Mouse (Mus musculus) heart, postnatal 4 days (tissue): ENCODE results near the gene Vsig10. TPM values are rescaled to one million over a fixed set of nuclear protein-coding genes. Genes with fewer than 3 reads are reported as not detected.

ENCODE experiments used
- DNase-seq: peaks from one replicate; pipeline ENCODE4 v3.0.0; 2021
- total RNA-seq, 2 experiments: library from RNA; stranded (reverse); gene quantifications; 2 replicates each; pipeline ENCODE4 v1.2.3; 2021

Vsig10 gene
- total RNA-seq, 2 experiments from 2014 or later = 12.3 to 18.6 TPM

DNA sequence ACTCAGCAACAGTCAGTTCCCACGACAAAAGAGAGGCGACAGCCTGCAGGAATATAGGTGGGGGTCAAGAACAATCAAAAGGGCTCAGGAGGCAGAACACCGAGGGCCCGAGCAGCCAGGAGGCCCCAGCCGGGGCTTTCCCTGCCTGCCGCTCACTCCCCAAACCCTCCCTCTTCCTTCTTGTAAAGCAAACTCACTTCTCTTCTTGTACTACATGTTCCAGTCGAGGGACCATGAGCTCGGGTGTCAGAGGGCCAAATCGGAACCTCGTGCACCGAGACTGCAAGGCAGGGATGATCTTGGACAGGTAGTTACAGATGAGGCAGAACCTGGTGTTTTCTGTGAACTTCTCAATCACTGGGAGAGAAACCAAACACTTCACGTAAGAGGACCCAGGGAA is 64.3 kb downstream of the Vsig10 start:
- no peak for DNase-seq

DNA sequence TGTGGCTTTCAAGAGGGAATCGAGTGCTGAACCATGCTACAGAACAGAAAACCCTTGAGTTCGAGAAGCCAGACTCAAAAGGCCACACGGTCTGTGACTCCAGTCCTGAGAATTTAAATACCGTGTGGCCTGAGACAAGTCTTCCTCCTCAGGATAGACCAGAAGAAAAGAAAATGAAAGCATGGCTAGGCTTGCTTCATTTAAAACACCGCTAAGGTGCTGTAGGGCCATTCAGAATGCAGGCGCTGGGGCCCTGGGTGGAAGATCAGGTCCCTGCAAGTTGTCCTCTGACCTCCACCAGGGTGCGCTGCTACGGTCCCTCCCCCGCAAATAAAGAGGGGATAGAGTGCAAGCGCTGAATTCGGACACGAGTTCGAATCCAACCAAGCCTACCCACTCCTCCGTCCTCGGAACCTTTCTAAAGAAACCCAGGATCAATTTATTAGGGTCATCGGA is 69.4 kb downstream of the Vsig10 start:
- DNase-seq = peak; percentile 70

DNA sequence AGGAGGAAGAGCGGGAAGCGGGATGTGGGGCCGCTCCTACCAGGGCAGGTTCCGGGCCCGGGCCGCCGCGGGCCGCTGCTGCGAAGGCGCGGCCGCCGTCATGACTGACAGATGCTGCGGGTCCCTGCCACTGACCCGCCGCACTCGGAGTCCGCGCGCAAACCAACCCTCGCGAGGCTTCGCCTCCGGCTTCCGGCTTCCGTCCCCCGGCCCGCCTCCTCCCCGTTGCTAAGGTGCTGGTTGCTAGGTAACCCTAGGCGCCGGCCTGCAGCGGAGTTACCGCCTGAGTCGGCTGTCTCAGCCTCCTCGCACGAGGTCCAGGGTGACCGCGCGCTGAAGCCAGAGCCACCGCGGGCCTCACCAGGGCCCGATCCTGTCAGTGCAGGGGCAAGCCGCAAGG is 70.0 kb downstream of the Vsig10 start, which contains the start of gene Rfc5:
TSS of gene Rfc5 (minus strand) at position 171 of the 400 bp plus-strand sequence.
- peak; percentile 97 for DNase-seq

GRCm38 (mm10) chr5:117390895-117391294 is 72.0 kb downstream of the Vsig10 start:
- no peak for DNase-seq

- DNase-seq = no peak
These were observed 77.0 kb downstream of the Vsig10 start for GRCm38 (mm10) chr5:117395834-117396233.

DNA sequence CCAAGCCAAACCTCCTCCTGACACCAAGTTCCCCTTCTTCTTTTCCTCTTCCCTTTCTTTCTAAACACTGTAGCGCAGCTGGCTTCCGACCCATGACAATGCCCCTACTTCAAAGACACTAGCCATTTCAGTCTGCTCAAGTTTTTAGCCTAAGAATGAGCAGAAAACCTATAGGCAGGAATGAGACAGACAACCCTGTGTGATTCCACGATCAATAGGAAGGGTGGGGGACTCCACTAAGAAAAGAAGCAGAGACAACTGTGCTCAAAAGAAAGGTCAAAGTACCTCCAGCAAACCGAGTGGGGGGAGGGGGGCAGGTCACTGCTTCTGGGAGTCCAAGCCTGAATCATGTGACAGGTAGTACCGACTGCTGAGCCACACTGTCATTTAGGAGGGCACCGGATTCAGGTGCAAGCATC is 77.7 kb downstream of the Vsig10 start:
- DNase-seq = no peak

GRCm38 (mm10) chr5:117397371-117397770 is 78.5 kb downstream of the Vsig10 start:
- DNase-seq = no peak

GRCm38 (mm10) chr5:117398007-117398550 is 79.2 kb downstream of the Vsig10 start:
- no peak for DNase-seq

- DNase-seq = no peak
These were observed 80.4 kb downstream of the Vsig10 start for GRCm38 (mm10) chr5:117399281-117399680.

- no peak for DNase-seq
These were observed 84.7 kb downstream of the Vsig10 start for GRCm38 (mm10) chr5:117403609-117404008.

Other genes with a start within 250 kb of the Vsig10 start
- gene Suds3, start 203.0 kb upstream of the Vsig10 start, total RNA-seq = 10 to 100 TPM; 68.6 to 80.3 TPM
- 10 to 100 TPM in 1 of 2 experiments, 1 to 10 TPM in 1; 8.6 to 10.5 TPM for gene Taok3, start 199.0 kb upstream of the Vsig10 start, total RNA-seq
- gene Pebp1, start 31.5 kb upstream of the Vsig10 start, total RNA-seq = 100 to 1,000 TPM; 395 to 401 TPM
- 100 to 1,000 TPM; 124 to 127 TPM for gene Wsb2, start 38.2 kb downstream of the Vsig10 start, total RNA-seq
- 10 to 100 TPM; 26.5 to 30.3 TPM for gene Rfc5, start 70.0 kb downstream of the Vsig10 start, total RNA-seq
- under 1 TPM; 0.09 to 0.10 TPM for gene Ksr2, start 94.9 kb downstream of the Vsig10 start, total RNA-seq